Mouse (Mus musculus) thymus, postnatal 25 days (tissue): ENCODE results near the gene Baz2b.
"Not testable (repeated sequence)": the region's sequence is repeated elsewhere in the genome, so short reads cannot be mapped to it uniquely, and the experiment has no call there.

Experiments used
- DNase-seq: peaks from one replicate; pipeline ENCODE4 v3.0.0; 2022

Gene Baz2b

DNA sequence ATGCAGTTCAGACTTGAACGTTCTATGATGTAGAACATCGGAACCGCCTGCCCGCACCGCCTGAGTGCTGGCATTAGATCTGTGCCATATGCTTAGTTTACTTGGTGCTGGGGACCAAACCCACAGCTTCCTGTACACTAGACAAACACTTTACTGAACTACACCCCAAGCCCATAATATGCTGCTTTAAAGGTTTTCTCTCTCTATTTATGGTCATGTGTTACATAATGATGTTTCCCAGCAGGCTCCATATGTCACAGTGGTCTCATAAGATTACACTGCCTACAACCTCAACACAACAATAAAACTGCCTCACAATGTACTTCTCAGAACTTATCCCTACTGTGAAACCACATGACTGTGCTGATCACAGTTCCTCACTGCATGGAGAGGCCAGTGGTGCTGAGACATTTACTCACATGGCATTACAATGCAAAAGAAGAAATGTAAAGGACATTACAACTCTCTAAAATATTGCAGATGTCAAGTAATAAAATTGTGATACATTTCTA, 9.5 kb downstream of the Baz2b start:
- no peak for DNase-seq

DNA sequence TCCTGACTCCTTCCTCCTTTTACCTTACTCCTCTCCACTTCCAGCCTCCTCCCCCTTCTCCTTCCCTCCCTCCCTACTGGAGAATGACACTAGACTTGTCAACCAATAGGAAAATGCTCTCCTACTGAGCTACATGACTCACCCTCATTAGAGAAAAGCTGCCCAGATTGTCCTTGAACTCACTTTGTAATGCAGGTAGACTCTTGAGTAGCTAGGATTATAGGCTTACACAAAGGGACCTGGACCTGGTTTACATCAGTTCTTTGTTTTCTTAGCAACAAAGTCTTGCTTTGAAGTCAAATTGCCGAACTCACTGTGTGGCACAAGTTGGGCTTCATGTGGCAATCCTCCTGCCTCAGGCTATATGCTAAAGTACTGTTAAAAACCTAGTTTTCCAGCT, 12.8 kb downstream of the Baz2b start:
- DNase-seq = no peak

DNA sequence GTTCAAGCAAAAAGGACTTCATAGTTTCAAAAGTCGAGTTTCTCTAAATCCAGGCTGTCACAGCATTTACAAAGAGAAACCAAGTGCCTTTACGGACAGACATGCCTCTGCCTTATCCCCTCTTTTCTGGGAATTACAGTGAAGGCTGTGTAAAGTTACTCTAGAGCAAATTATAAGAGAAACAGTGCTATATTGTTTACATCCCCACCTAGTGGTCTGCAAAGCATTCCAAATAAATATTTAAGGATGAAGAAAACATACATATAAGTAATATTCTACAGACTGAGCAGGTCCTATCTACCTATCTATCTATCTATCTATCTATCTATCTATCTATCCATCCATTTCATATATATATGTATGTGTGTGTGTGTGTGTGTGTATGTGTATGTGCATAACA, 27.9 kb downstream of the Baz2b start:
- no peak for DNase-seq

DNA sequence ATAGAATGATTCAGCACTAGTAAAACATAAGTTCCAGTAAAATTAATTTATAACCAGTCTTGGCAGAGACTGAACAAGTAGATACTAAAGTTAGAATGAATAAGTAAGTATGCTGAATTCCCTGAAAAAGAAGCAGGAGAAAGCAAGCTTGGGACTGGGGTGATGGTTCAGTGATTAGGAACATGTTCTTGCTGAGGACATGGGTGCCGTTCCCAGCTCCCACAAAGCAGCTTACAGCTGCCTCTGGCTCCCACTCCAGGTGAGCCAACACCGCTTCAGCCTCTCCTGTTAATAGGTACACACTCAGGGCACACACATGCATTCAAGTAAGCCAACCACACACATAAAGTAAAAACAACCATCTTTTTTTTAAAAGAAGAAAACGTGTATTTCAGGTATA, 32.1 kb downstream of the Baz2b start:
- DNase-seq = no peak

DNA sequence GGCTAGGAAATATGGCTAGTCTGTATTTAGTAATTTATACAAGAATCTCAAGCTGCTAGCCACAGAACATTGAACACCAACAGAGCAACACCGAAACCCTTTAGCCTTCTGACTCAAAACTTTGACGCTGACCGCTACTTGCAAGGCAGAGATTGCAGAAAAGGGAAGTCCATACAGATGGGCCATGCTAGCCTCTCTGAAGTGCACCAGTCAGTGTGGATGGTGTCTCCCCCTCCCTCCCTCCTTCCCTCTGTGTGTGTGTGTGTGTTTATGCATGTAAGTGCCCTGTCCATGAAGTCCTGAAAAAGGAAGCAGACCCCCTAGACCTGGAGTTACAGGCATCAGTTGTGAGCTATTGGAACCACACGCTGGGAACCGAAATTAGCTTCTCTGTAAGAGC, 33.6 kb downstream of the Baz2b start:
- DNase-seq = no peak

DNA sequence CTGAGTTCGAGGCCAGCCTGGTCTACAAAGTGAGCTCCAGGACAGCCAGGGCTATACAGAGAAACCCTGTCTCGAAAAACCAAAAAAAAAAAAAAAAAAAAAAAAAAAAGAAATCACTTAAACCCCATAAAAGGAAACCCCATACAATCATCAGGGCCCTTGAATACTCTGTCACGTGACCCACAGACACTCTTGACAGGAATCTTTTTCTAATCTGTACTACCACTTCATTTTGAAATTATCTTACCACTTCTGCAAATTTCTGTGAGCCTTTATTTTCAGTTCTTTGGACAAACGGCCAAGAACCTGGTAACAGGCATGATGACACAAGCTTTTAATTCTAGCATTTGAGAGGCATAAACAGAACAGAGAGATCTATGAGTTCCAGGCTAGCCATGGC, 34.6 kb downstream of the Baz2b start:
- DNase-seq = no peak

DNA sequence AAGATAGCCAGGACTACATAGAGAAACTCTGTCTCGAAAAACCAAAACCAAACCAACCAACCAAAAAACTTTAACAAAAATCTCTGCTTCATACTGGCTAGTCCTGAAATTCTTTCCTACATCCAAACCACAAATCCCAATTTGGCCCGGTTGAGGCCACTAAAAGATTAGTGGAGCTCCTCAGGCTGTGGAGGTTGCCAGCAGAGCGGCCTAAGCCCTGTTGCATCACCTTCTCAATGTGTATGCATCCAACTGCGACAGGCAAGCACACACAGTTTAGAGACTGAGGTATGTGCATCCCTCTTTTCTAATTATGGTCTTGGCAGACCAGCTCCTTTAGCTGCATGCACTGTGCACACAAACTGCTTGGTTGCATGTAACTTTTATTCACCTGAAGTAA, 36.0 kb downstream of the Baz2b start:
- DNase-seq = no peak

DNA sequence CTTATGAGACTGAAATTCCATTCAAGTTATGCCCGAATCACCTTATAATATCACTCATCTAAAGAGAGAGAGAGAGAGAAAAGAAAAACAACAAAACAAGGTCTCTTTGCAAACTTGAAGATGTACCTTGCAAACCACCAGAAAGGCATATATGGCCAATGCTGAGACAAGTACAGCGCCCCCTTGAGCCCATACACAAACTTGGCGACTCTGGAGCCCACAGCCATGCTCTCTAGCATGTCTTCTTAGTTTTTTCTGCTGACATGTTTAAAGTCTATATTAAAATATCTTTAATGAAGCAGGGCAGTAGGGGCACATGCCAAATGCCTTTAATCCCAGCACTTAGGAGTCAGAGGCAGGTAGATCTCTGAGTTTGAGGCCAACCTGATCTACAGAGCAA, 36.4 kb downstream of the Baz2b start:
- DNase-seq = peak; percentile 11

DNA sequence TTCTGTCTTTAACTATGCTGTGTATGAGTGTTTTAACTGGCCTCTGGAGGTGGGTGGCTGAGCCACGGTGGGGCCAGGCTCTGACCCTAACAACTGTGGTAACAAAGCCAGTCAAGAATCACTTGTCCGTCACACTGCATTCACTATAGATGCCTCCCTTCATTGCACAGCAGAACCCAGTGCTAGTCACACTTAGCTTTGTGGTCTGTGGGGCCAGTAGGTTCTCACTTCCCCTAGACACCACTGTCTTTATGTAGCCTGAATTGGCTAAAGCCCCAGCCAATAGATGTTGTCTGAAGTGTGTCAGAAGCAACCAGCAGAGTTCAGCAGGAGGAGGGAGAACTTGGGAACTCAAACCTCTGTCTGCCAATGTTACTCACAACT, 37.1 kb downstream of the Baz2b start:
- no peak for DNase-seq

DNA sequence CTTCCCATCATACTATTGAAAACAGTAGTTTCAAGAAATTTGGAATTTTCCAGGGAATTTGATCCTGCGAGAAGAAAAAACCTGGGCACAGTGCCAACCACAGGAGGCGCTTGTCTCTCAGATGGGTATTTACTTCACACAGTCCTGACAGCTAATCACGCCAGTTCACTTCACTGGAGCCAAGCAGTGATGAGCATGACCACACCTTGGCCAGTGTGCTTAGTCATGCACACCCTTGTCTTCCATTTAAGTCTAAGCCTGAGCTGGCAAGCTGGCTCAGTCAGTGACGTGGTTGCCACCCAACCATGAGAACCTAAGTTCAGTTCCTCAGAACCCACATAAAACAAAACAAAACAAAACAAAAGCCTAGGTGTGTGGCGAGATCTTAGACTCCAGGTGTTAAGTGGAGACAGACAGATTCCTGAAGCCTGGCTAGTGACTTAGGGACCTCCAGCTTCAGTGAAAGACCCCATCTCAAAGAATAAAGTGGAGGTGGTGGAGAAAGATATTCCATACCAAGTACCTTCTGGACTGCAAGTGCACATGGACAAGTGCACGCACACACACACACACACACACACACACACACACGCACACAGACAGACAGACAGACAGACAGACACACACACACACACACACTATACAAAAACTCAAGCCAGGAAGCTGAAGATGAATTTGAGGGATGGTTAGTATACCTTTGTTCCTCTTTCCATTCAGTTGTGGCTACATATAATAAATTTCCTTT, 37.7 kb downstream of the Baz2b start:
- peak; percentile 21 for DNase-seq

DNA sequence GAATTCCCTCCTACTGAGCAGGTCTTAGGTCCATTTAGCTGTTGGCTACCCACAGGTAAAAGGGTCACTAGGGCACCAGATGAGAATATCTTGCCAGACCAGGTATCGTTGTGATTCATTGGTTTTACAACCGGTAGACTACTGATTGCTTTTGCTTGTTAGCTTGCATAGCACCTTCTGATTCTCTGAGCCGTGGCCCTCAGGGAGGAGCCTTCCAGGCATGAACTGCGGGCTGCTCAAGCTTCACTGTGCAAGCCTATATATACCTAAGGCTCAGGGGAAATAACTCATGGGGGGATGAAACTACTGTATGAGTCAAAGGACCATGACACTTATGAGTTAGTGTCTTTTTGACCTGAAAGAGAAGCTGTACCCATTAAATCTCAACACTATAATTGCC, 42.8 kb downstream of the Baz2b start:
- no peak for DNase-seq

DNA sequence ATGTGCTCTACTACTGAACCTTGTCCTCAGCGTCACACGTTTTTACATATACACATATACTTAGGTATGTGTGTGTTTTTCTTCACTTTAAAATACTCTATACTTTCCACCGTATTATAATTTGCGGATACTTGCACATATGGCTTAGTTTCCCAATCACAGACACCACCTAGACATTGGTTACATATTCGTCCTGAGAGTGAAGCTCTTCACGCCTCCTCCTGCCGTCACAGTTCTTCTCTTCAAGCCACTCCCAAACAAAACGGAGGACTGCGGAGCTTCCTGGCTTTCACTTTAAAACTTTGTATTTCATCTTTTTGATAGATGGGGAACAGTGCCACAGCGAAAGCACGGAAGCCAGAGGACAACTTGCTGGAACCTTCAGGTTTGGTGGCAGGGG, 44.0 kb downstream of the Baz2b start:
- peak; percentile 23 for DNase-seq

DNA sequence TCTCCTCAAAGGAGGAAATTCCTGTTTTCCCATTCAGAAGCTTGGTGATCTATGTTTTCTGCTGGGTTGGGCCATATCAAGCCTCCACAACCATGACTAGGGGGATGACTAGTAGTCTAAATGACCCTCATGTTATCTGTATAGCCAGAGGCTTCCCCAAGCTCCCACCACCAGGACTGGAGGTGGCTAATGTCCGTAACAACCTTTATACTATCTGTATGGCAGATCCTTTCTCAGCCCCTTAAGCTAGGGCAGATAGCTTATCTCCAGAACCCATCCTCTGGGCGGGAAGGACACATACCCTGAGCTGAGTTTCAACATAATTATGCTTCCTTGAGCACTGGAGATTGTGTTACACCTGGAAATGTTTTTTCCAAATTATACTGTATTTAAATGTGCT, 45.9 kb downstream of the Baz2b start:
- DNase-seq = no peak

DNA sequence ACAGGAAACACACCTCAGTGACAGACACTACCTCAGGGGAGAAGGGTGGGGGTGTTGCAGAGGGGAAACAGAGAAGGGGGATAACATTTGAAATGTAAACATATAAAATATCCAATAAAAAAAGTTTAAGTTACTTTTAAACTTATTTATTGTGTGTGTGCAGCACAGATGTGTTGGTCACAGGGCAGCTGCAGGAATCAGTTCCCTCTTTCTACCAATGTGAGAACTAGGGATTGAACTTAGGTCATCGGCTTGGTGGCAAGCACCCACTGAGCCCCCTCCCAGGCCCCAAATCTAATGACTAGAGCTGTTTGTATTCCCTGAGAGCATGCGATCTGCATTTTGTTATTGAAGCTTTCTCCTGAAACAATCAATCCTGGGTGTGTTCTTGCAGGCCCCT, 57.2 kb downstream of the Baz2b start:
- DNase-seq = no peak

DNA sequence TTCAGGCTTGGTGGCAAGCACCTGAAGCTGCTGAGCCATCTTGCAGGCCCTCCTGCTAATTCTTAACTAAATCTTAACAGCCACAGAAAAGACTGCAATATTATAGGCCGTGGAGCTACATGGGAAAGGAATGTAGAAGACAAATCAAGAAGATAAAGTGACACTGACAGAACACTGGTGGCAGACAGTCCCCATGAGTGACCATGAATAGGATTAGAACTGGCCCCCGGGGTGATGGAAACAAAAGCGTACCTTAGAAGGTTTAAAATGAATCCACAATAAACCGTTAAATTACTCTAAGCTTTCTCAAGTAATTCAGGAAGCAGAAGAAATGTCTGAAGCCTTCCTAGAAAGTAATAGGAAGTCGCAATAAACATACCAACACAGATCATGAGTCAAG, 61.0 kb downstream of the Baz2b start:
- no peak for DNase-seq

DNA sequence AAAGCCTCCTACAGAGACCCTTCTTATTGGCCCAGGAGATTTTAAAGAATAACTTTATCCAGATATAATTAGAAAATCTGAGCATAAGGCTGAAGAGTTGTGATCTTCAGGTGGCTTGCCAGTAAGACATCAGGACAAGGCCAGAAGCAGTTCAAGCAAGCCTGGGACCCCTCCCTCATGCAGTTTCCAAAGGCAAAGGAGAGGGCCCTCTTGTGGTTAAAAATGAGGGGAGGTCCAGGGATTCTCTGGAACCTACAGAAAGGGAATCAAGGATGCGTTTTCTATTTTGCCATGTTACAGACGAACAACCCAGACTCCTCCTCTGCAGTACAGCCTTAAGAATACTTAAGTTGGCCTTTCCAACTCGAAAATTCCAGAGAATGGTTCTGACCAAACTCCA, 62.2 kb downstream of the Baz2b start:
- DNase-seq = no peak

DNA sequence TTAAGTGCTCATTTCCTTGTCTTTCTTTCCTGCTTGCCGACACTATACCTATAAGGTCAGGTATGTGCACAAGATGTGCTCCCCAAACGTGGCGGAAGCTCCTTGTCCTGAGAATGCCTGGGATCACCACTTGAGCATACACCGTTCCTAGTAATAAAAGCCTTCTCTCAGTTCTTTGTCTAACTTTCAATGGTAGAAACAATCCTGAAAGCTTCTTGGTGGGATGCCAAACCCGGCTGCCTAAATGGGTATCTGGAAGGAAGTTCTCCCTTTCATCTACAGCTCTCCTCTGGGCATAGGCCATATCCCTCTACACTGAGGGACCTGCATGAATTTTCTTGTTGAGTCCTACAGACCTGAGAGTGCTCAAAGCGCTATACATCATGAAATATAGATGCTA, 63.9 kb downstream of the Baz2b start:
- DNase-seq = no peak

DNA sequence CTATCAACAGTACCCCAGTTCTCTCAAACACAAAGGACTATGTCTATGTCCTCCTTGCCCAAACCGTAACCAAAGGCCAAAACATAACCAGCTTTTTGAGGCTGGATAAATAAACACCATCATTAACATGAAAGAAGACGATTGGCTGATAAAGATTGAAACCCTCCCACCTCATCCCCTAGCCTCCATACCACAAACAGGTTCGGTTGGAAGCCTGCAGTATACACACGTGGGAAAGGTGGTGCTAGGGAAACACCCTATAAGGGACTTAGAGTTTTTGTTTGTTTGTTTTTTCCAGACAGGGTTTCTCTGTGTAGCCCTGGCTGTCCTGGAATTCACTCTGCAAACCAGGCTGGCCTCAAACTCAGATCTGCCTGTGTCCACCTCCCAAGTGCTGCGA, 66.3 kb downstream of the Baz2b start:
- DNase-seq = no peak

DNA sequence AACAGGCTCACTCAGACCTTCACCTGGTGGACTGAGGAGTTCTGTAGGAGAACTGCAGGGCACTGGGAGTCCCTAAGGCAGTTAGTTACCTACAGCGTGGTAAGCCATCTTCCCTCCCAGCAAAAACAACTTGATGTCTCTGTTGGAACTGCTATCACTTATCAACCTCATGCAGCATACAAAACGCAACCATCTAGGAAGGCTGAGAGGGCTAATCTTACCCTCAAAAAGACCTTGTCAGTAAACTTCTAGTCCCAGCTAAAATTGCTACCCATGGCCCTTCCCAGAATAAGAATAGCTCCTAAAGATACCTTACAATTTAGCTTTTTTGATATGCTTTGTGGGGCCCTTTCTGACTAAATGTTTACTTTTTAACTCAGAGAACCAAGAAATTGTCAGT, 67.4 kb downstream of the Baz2b start:
- no peak for DNase-seq

DNA sequence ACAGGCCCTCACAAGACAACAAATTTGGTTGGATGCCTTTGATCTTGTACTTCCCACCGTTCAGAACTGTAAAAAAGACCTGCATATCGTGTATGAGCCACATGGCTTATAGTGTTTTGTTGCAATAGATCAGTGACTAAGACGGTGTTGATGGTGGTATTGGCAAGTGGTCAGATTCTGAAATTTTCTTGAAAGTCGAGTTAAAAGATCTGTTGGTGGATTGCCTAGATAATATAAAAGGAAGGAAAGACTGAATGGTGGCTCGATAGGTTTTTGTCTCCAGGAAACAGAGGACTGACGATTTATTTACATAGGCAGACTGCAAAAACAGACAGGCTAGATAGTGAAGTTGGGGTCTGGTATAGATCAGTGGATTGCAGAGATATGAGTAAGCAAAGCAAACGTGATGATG, 70.9 kb downstream of the Baz2b start:
- DNase-seq = no peak

DNA sequence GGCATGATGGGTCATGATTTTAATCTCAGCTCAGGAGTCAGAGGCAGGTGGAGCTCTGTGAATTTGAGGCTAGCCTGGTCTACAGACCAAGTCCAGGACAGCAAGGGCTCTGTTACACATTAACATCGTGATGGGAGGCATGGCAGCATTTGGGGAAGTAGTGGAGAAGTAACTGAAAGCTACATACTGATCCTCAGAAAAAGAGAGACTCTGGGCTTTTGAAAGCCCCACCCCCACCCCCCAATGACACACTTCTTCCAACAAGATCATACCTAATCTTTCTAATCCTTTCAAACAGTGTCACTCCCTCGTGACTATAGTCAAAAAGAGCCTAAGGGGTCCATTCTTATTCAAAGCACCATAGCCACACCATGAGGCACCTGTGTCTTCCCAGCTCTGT, 73.8 kb downstream of the Baz2b start:
- DNase-seq = no peak

DNA sequence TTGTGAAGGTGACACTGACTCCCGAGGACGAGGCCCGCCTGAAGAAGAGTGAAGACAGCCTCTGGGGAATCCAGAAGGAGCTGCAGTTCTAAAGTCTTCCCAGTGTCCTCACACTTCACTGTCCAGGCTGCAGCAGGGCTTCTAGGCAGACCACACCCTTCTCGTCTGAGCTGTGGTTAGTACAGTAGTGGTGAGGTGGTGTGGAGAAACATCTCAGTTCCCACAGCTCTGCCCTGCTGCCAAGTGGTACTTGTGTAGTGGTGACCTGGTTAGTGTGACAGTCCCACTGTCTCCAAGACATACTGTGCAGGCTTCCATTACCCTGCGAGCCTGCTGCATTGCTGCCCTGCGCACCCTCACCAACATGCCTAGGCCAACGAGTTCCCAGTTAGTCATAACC, 74.7 kb downstream of the Baz2b start:
- not testable (repeated sequence) for DNase-seq

DNA sequence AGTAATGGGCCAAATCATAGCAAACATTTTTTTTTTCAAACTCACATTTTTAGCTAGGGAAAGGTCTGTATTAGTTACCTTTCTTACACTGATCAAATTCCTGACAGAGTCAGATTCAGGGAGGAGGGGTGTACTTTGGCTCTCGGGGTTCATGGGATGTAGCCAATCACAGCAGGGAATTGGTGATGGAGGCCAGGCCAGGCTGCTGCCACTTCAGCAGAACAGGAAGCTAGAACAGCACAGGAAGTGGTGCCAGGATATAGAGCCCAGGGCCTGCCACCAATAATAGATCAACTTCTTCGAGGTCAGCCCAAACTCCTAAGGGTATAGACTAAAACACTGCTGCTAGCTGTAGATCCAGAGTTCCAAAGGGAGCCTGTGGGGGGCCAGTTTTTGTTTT, 76.6 kb downstream of the Baz2b start:
- DNase-seq = no peak

DNA sequence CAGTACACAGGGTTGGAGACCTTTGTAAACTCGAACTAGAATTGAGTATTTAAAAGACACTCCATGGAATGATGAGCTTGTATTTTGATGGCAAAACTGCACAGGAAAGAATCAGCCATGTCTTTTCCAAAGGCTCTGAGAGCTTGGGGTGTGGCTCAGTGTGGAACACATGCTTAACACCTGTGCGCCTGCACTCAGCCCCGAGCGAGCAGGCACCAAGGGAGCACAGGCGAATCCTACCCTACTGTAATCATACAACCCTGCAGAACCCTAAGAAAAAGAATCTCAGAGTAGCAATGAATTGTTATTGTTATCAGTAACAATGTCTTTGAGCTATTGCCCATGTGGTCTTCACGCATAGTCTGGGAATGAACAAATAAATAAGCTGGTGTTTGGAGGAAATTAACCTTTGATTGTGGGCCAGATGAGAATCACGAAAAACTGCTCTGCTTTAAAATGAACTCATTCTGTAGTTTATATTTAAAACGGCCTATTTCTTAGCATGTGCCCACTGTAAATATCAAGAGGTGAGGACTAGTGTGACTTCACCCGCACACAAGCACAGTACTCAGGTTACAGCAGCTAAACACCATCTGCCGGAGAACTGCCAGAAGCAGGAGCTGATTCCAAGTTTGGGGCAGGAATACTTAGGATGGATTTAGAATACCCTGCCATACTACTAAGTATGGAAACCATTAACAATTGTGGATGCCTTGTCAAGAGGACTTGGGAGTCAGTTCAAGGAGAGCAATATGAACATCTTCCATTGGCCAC, 77.2 kb downstream of the Baz2b start:
- no peak for DNase-seq

DNA sequence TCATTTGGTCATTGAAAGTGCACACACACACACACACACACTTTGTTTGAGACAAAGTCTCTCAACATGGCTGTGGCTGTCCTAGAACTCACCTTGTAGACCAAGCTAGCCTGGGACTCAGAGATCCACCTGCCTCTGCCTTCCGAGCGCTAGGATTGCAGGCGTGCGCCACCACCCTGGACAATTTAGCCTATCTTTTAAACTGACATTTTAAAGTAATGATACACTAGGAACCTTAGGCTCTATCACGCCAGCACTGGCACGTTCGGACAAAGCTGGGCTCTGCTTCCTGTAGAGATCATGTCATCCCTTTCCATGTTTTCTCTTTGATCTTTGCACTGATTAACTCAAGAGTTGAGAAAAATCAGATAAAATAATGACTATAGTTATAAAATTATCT, 81.0 kb downstream of the Baz2b start:
- DNase-seq = no peak
